Mouse (Mus musculus): ENCODE results near the gene Ntng2. TPM values are rescaled to one million over a fixed set of nuclear protein-coding genes. Genes with fewer than 3 reads are reported as not detected.

Gene Ntng2
- polyA plus RNA-seq, 1 experiment from 2014 or later: 5.5 TPM

DNA sequence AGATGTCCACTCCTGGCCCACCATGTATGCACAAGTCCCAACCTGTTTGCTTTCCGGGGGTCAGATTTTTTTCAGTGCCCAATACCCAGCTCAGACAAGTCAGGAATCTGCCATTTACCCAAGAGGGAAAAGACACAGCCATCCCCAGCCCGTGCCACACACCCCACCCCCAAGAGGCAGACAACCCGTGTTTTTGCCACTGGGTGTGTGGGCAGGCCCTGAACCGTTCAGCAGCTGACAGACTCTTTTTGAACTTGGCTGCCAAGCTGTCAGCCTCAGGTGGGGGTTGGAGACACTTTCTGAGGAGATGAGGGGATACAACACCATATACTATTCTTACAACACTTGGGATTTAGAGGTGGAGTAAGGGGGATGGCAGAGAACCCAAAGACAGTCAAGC is 18.8 kb downstream of the Ntng2 start:
- Histone ChIP-seq H3K9ac (no peak overlapping the region), H3K36me3 (no peaks in the 10 kb centered on the region), H3K4me2 (no peak overlapping the region), H3K4me3 (no peak overlapping the region), H3K9me3 (no peaks in the 10 kb centered on the region), H3K4me1 (replicated peaks) (0 out of 2 replicates have a peak, but pooled peaks cover 5% of the 10 kb centered on the region), H3K27me3 (no peaks in the 10 kb centered on the region), H3K27ac (replicated peaks) (no peak overlapping the region)
- ATAC-seq (ENCODE audit: low FRiP score, low read depth): no peak
- 72% methylated on average over 4 of the region's 4 CpGs for WGBS

GRCm38 (mm10) chr2:29230191-29230835 is 22.5 kb downstream of the Ntng2 start:
- no peak for ATAC-seq (ENCODE audit: low FRiP score, low read depth)

GRCm38 (mm10) chr2:29226671-29227070 is 26.1 kb downstream of the Ntng2 start:
- Histone ChIP-seq H3K27ac (replicated peaks) (no peak overlapping the region), H3K27me3 (no peaks in the 10 kb centered on the region), H3K36me3 (no peaks in the 10 kb centered on the region), H3K4me2 (no peak overlapping the region), H3K4me3 (no peak overlapping the region), H3K4me1 (replicated peaks) (0 out of 2 replicates have a peak, but pooled peaks cover 10% of the 10 kb centered on the region), H3K9ac (no peak overlapping the region), H3K9me3 (no peaks in the 10 kb centered on the region)
- ATAC-seq (ENCODE audit: low FRiP score, low read depth): no peak
- WGBS: 70% methylated on average over 4 of the region's 4 CpGs

More at GRCm38 (mm10) chr2:29230191-29230835, 22.5 kb downstream of the Ntng2 start:
- H3K27ac ChIP-seq (replicated peaks): 0 out of 2 replicates have a peak overlapping the region, but pooled peaks have one; percentile 28
- 53% methylated on average over 9 of the region's 9 CpGs for WGBS
- H3K4me3 ChIP-seq: no peak overlapping the region
- H3K9me3 ChIP-seq: no peaks in the 10 kb centered on the region
- no peaks in the 10 kb centered on the region for H3K36me3 ChIP-seq
- H3K27me3 ChIP-seq: no peaks in the 10 kb centered on the region
- H3K4me2 ChIP-seq: no peak overlapping the region
- H3K9ac ChIP-seq: no peak overlapping the region
- 0 out of 2 replicates have a peak, but pooled peaks cover 5% of the 10 kb centered on the region for H3K4me1 ChIP-seq (replicated peaks)

DNA sequence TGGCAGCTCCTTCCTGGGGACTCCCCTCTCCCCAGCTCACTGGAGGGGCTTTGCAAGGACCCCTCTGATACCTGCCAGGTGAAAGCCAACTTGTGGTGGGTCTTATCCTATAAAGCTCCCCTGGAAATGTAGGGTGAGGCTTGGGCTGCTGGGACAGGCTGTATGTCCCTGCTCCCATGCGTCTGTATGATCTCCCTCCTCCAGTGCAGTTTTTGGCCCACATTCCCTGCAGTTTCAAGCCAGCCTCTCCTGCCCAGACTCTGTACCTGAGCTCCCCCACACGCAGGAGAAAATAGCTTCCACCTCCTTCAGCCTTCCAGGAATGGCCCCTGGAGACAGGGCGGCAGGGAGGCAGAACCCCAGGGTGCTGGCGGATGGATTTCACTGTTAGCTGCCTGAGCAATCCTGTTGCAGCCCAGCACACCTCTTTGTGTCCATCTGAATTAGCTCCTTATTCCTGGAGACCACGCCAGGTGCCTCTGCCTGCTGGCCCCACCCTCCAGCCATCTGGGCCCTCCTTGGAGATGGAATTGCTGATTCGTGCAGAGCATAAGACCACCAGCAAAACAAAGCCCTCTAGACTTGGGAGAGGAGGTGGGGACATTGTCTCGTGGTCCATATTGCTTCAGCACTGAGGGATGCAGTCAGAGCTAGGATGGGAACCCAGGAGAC is 29.1 kb downstream of the Ntng2 start:
- no peaks in the 10 kb centered on the region for H3K36me3 ChIP-seq
- no peak for ATAC-seq (ENCODE audit: low FRiP score, low read depth)
- H3K4me1 ChIP-seq (replicated peaks): 0 out of 2 replicates have a peak, but pooled peaks cover 4% of the 10 kb centered on the region
- no peak overlapping the region for H3K4me3 ChIP-seq
- no peak overlapping the region for H3K27ac ChIP-seq (replicated peaks)
- WGBS: 52% methylated on average over 7 of the region's 7 CpGs
- no peaks in the 10 kb centered on the region for H3K9me3 ChIP-seq
- no peak overlapping the region for H3K9ac ChIP-seq
- no peaks in the 10 kb centered on the region for H3K27me3 ChIP-seq
- no peak overlapping the region for H3K4me2 ChIP-seq

DNA sequence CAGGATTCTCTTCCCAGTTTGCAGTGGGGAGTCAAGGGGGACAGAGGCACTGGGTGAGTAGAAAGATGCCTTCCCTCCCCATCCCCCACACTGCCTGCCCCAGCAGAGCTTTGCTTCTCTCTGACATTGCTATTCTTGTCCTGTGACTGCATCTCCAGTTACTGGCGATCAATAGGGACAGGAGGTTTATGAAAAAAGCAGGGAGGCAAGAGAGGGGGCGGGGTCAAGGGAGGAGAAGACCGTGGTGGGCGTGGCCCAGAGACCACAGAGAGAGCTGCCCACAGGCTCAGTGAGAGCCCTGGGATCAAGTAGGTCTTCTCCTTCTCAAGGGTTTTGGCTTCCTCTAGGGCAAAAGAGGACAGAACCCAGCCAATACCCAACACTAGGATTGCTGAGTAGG is 30.5 kb downstream of the Ntng2 start:
- 10% methylated on average over 4 of the region's 4 CpGs for WGBS
- H3K27me3 ChIP-seq: no peaks in the 10 kb centered on the region
- no peak overlapping the region for H3K4me3 ChIP-seq
- H3K36me3 ChIP-seq: no peaks in the 10 kb centered on the region
- H3K4me1 ChIP-seq (replicated peaks): peaks cover 10% of the 10 kb centered on the region
- H3K9ac ChIP-seq: no peak overlapping the region
- no peak overlapping the region for H3K4me2 ChIP-seq
- no peak for ATAC-seq (ENCODE audit: low FRiP score, low read depth)
- no peaks in the 10 kb centered on the region for H3K9me3 ChIP-seq
- H3K27ac ChIP-seq (replicated peaks): no peak overlapping the region

GRCm38 (mm10) chr2:29218831-29219230 is 34.0 kb downstream of the Ntng2 start:
- Histone ChIP-seq H3K4me3 (no peak overlapping the region), H3K27me3 (no peaks in the 10 kb centered on the region), H3K4me2 (no peak overlapping the region), H3K9me3 (no peaks in the 10 kb centered on the region), H3K27ac (replicated peaks) (no peak overlapping the region), H3K4me1 (replicated peaks) (peaks cover 7% of the 10 kb centered on the region), H3K9ac (no peak overlapping the region), H3K36me3 (no peaks in the 10 kb centered on the region)
- no peak for ATAC-seq (ENCODE audit: low FRiP score, low read depth)
- 88% methylated on average over 5 of the region's 5 CpGs for WGBS

DNA sequence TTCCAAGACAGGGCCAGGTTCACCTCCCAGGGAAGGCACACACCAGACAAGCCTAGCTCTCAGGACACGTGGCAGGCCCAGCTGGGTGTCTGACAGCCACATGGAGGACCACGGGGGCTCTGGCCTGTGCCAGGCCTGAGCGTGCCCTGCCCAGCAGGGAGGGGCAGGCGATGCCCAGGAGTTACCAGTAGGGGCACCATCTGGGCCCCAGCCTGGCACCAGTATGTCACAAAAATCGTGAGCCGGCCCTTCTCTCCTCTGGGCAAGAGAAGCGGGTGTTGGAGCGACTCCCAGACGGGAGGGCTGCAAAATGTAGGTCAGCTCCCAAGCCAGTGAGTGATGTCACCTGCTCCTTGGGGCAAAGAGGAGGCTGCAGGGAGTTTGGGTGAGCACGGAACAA is 34.9 kb downstream of the Ntng2 start:
- 43% methylated on average over 10 of the region's 10 CpGs for WGBS

DNA sequence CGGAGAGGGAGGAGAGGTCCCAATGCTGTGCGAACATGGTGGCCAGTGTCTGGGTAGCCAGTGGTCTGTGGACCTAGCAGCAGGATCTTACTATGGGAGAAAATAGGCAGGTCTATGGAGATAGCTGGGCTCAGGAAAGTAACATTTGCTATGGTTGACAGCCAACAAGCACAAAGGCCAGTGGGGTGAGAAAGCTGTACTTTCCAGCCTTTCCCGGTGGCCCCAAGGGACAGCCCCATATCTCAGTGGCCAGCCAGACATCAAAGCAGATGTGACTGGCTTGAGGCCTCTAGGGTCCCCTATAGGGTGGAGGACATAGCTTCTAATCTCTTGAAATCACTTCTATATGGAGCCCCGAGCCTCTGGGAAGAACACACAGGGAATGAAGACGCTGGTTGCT is 35.8 kb downstream of the Ntng2 start:
- 85% methylated on average over 5 of the region's 5 CpGs for WGBS
- H3K4me3 ChIP-seq: no peak overlapping the region
- no peak overlapping the region for H3K4me2 ChIP-seq
- H3K27me3 ChIP-seq: no peaks in the 10 kb centered on the region
- no peaks in the 10 kb centered on the region for H3K9me3 ChIP-seq
- no peak overlapping the region for H3K9ac ChIP-seq
- H3K4me1 ChIP-seq (replicated peaks): peaks cover 6% of the 10 kb centered on the region
- no peak for ATAC-seq (ENCODE audit: low FRiP score, low read depth)
- H3K27ac ChIP-seq (replicated peaks): no peak overlapping the region
- no peaks in the 10 kb centered on the region for H3K36me3 ChIP-seq

More for the DNA sequence above, 34.9 kb downstream of the Ntng2 start:
- Histone ChIP-seq H3K4me2 (no peak overlapping the region), H3K27me3 (no peaks in the 10 kb centered on the region), H3K4me3 (no peak overlapping the region), H3K27ac (replicated peaks) (no peak overlapping the region), H3K4me1 (replicated peaks) (peaks cover 6% of the 10 kb centered on the region), H3K9me3 (no peaks in the 10 kb centered on the region), H3K36me3 (no peaks in the 10 kb centered on the region), H3K9ac (no peak overlapping the region)
- peak; percentile 74; the same call in 1 of the 2 replicates for ATAC-seq (ENCODE audit: low FRiP score, low read depth)

DNA sequence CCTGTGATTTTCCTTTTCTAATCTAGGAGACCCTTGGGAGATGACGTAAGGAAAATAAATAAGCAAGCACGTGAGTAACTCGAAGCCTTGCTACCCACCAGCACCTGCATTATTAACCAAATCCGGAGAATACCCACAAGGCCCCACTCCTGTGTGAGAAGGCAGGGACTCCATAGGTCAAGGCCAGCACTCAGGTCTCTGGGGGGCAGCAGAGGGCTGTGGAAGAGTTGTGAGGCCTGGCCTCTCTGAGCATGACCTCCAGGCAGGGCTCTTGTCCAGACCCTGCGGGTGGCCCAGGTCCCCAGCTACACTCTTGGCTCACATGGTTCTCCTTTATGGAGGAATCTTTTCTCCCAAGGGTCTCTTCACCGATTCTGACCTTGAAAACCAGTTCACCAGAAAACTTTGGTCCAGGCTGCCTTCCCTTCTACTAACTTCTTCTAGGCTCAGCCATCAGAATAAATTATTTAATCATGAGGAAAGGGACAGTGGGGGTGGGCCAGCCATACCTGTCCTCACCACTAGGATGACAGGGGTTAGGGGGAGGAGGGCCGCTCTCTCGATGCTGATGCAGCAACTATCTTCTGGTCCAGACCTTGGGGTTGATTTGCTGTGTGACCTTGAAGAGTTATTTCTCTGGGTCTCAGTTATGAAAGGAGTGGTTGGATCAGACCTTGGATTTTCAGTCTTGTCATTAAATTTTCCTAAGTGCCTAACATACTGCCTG is 36.4 kb downstream of the Ntng2 start:
- no peaks in the 10 kb centered on the region for H3K27me3 ChIP-seq
- no peaks in the 10 kb centered on the region for H3K36me3 ChIP-seq
- peaks cover 6% of the 10 kb centered on the region for H3K4me1 ChIP-seq (replicated peaks)
- ATAC-seq (ENCODE audit: low FRiP score, low read depth): no peak
- 56% methylated on average over 8 of the region's 8 CpGs for WGBS
- no peak overlapping the region for H3K27ac ChIP-seq (replicated peaks)
- no peak overlapping the region for H3K9ac ChIP-seq
- H3K9me3 ChIP-seq: no peaks in the 10 kb centered on the region
- H3K4me3 ChIP-seq: no peak overlapping the region
- H3K4me2 ChIP-seq: no peak overlapping the region

DNA sequence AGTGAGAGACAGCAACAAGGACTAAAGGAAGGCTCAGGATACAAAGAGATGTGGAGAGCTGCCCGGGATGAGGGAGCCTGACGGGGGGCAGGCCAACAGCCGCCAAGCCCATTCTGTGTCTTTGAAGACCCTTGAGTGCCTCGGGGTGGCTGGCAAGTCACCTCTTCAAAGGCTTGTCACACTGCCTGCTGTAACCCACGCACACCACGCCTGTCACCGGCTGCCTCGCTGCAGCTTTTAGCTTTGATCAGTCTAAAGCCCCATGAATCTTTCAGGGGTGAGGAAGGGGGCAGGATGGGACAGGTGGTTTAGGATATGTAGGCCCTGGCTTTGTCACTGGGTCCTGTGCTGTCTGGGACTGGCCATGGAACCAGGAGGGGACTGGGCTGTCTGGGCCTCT is 46.6 kb downstream of the Ntng2 start:
- Histone ChIP-seq H3K36me3 (no peaks in the 10 kb centered on the region), H3K4me1 (replicated peaks) (no peaks in the 10 kb centered on the region), H3K27ac (replicated peaks) (no peak overlapping the region), H3K4me2 (no peak overlapping the region), H3K9me3 (no peaks in the 10 kb centered on the region), H3K27me3 (no peaks in the 10 kb centered on the region), H3K9ac (no peak overlapping the region), H3K4me3 (no peak overlapping the region)
- ATAC-seq (ENCODE audit: low FRiP score, low read depth): no peak
- 32% methylated on average over 8 of the region's 8 CpGs for WGBS

DNA sequence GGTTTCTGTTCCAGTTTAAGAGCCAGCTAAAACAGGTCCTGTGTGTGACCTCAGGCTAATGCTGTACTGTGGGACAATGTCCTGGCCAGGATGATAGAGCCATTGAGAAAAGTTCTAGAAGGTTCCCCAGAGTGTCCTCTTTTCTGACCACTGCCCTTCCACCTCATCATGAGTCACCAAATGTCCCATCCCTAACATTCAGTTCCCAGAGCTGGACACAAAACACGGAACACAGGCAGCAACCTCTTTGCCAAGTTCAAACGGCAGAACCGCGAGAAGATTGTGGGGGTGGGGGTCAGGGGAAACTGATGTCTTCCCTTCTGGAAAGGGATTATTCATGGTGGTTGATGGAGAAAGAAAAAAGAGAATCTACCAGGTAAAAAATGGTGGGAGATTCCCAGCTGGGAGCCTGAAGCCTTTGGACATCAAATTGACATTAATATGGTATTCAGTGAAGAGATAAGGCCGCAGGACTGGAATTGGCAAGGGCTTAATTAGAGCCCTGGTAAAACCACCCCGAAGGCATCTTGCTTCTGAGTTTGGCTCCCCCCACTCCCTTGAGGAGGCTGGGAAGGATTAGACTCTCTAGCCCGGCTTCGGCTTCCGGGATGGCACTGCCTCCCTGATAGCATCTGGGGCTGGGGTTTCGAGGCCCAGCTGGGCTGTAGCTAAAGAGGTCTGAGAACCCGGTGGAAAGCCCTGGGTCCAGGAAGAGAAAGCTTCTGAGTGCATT is 51.4 kb downstream of the Ntng2 start:
- Histone ChIP-seq H3K27ac (replicated peaks) (no peak overlapping the region), H3K4me2 (no peak overlapping the region), H3K27me3 (peaks cover 2% of the 10 kb centered on the region; the same call in 1 of the 2 replicates), H3K9me3 (no peaks in the 10 kb centered on the region), H3K4me1 (replicated peaks) (no peaks in the 10 kb centered on the region), H3K4me3 (no peak overlapping the region), H3K9ac (no peak overlapping the region), H3K36me3 (no peaks in the 10 kb centered on the region)
- WGBS: 46% methylated on average over 11 of the region's 11 CpGs
- no peak for ATAC-seq (ENCODE audit: low FRiP score, low read depth)

Data from hindbrain, embryonic 15.5 days (tissue).